In the genomic region with DNA sequence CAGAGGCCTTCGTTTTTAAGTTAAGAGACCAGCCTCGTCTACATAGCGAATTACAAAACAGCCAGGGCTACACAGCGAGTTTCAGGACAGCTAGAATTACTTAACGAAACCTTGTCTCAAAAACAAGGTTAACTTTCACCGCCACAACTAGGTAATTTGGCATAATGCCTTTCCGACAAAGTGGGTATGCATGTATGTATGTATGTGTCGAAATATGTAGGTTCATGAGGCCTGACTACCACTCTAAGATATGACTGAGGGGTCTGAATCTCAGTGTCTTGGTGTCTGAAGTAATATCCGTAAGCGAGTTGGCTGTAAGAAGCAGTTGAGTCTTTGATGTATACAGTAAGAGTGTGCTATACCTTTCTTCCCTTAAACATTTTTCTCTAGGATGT, we compare ENCODE assay signal across 8 mouse cellular contexts. TPM values are rescaled to one million over a fixed set of nuclear protein-coding genes. Genes with fewer than 3 reads are reported as not detected.
DNase-seq lines count a peak whose midpoint lies in the region; ATAC-seq and TF ChIP-seq lines count a peak whose summit lies in the region.

No protein-coding gene starts in this region.

- peaks cover 19% of the 10 kb centered on the region for H3K4me1 ChIP-seq in testis, adult 2 months (ENCODE audit: control insufficient read depth, insufficient read depth, low read length)
- peaks cover 26% of the 10 kb centered on the region for H3K4me1 ChIP-seq in limb, embryonic 15.5 days
- H3K4me1 ChIP-seq in stomach, postnatal 0 days (replicated peaks; ENCODE audit: control insufficient read depth, insufficient read depth), result 0 out of 2 replicates have a peak, but pooled peaks cover 5% of the 10 kb centered on the region

- H3K9ac ChIP-seq in limb, embryonic 15.5 days, result peak overlapping the region; percentile 92
- peak overlapping the region; percentile 93 for H3K9ac ChIP-seq in stomach, postnatal 0 days (ENCODE audit: low read length)

- no peak for DNase-seq in gastrocnemius, adult 2 months
- no peak for DNase-seq in gastrocnemius, postnatal 25 days
- no peak for DNase-seq in testis, postnatal 10 days (ENCODE audit: low spot score)
- no peak for DNase-seq in stomach, postnatal 0 days (ENCODE audit: low spot score)
- no peak for DNase-seq in gastrocnemius, postnatal 36 days
- DNase-seq in thymus, postnatal 25 days, result no peak

- H3K36me3 ChIP-seq in testis, adult 2 months (ENCODE audit: control insufficient read depth, insufficient read depth, low read length), result no peaks in the 10 kb centered on the region
- no peaks in the 10 kb centered on the region for H3K36me3 ChIP-seq in limb, embryonic 15.5 days
- H3K36me3 ChIP-seq in stomach, postnatal 0 days (ENCODE audit: control insufficient read depth, insufficient read depth, low read length), result no peaks in the 10 kb centered on the region

- intact Hi-C loops in gastrocnemius, adult 2 months (cut with DNase I), result no loop called here
- intact Hi-C loops in gastrocnemius, postnatal 36 days (cut with DNase I), result no loop called here

- no peak for ATAC-seq in limb, embryonic 15.5 days (ENCODE audit: insufficient number of reproducible peaks, low FRiP score, low TSS enrichment, low read depth)
- no peak for ATAC-seq in stomach, postnatal 0 days (ENCODE audit: low FRiP score, low TSS enrichment)

- no peaks in the 10 kb centered on the region for H3K27me3 ChIP-seq in testis, adult 2 months (ENCODE audit: control insufficient read depth, insufficient read depth, low read length)
- H3K27me3 ChIP-seq in limb, embryonic 15.5 days, result peaks cover 17% of the 10 kb centered on the region; the same call in 1 of the 2 replicates
- no peaks in the 10 kb centered on the region for H3K27me3 ChIP-seq in stomach, postnatal 0 days (ENCODE audit: control insufficient read depth, insufficient read depth, low read length)

- H3K27ac ChIP-seq in gastrocnemius, adult 2 months, result peak overlapping the region; percentile 92
- H3K27ac ChIP-seq in testis, adult 2 months (ENCODE audit: control insufficient read depth, insufficient read depth, low read depth, low read length), result no peak overlapping the region
- peak overlapping the region; percentile 80 for H3K27ac ChIP-seq in limb, embryonic 15.5 days
- H3K27ac ChIP-seq in stomach, postnatal 0 days (replicated peaks), result peak overlapping the region; percentile 89

- H3K4me2 ChIP-seq in limb, embryonic 15.5 days, result peak overlapping the region; percentile 63
- peak overlapping the region; percentile 86 for H3K4me2 ChIP-seq in stomach, postnatal 0 days (replicated peaks; ENCODE audit: low read depth)

- 23% methylated on average over 10 of the region's 10 CpGs for WGBS in limb, embryonic 15.5 days
- 23% methylated on average over 10 of the region's 10 CpGs for WGBS in stomach, postnatal 0 days

- TF ChIP-seq CTCF in gastrocnemius, adult 2 months (IDR thresholded peaks at IDR 0.05), result no peak
- no peak for TF ChIP-seq CTCF in testis, adult 2 months (IDR thresholded peaks at IDR 0.05; ENCODE audit: control insufficient read depth, insufficient read depth, insufficient replicate concordance, low read depth, low read length)
- TF ChIP-seq CTCF in stomach, postnatal 0 days (IDR thresholded peaks at IDR 0.05; ENCODE audit: low read depth), result no peak

- TF ChIP-seq POLR2A in testis, adult 2 months (IDR thresholded peaks at IDR 0.05; ENCODE audit: control insufficient read depth, low read depth, low read length), result no peak

- H3K9me3 ChIP-seq in limb, embryonic 15.5 days, result no peaks in the 10 kb centered on the region
- no peaks in the 10 kb centered on the region for H3K9me3 ChIP-seq in stomach, postnatal 0 days (ENCODE audit: control insufficient read depth, low read length)

- TF ChIP-seq EP300 in stomach, postnatal 0 days (optimal IDR thresholded peaks at IDR 0.05), result no peak

- peak overlapping the region; percentile 81 for H3K4me3 ChIP-seq in gastrocnemius, adult 2 months
- H3K4me3 ChIP-seq in testis, adult 2 months (ENCODE audit: control insufficient read depth, low read depth, low read length), result peak overlapping the region; percentile 90
- peak overlapping the region; percentile 93 for H3K4me3 ChIP-seq in limb, embryonic 15.5 days
- peak overlapping the region; percentile 89 for H3K4me3 ChIP-seq in stomach, postnatal 0 days (ENCODE audit: low read depth, low read length)

RNA-seq across cellular contexts. Expression of a gene that starts 2.7 kb away (rescaled TPM):
- 1 to 10 TPM; 1.5 to 1.7 TPM for total RNA-seq in gastrocnemius, adult 2 months (2021)
- 1 to 10 TPM in 1 of 2 experiments, under 1 TPM in 1; 0.97 to 1.1 TPM for total RNA-seq in gastrocnemius, postnatal 25 days (2021)
- polyA plus RNA-seq in testis, adult 2 months (2012; rRNA removed), result 61.7 and 61.8 TPM in 2 replicates
- 11.0 TPM in 2 replicates for polyA plus RNA-seq in limb, embryonic 15.5 days (2015; fragmentation: Nextera tagmentation; extraction: Ambion mirVana)
- polyA plus RNA-seq in stomach, postnatal 0 days (2015; fragmentation: Nextera tagmentation; extraction: Ambion mirVana), result 22.9 and 26.8 TPM in 2 replicates
- 1 to 10 TPM in 1 of 2 experiments, under 1 TPM in 1; 0.69 to 1.0 TPM for total RNA-seq in gastrocnemius, postnatal 36 days (2021)

RNA-seq across cellular contexts. Expression of a gene that starts 9.1 kb away (rescaled TPM):
- total RNA-seq in gastrocnemius, adult 2 months (2021), result 10 to 100 TPM; 17.6 to 20.3 TPM
- total RNA-seq in gastrocnemius, postnatal 25 days (2021), result 10 to 100 TPM; 17.2 to 17.4 TPM
- 83.2 and 90.6 TPM in 2 replicates for polyA plus RNA-seq in testis, adult 2 months (2012; rRNA removed)
- polyA plus RNA-seq in limb, embryonic 15.5 days (2015; fragmentation: Nextera tagmentation; extraction: Ambion mirVana), result 43.8 and 53.4 TPM in 2 replicates
- 15.9 and 18.3 TPM in 2 replicates for polyA plus RNA-seq in stomach, postnatal 0 days (2015; fragmentation: Nextera tagmentation; extraction: Ambion mirVana)
- 10 to 100 TPM; 15.3 to 19.7 TPM for total RNA-seq in gastrocnemius, postnatal 36 days (2021)

RNA-seq across cellular contexts. Expression of a gene that starts 10.1 kb away (rescaled TPM):
- 10 to 100 TPM; 31.1 to 36.5 TPM for total RNA-seq in gastrocnemius, adult 2 months (2021)
- total RNA-seq in gastrocnemius, postnatal 25 days (2021), result 10 to 100 TPM; 23.2 to 28.2 TPM
- 19.5 and 20.1 TPM in 2 replicates for polyA plus RNA-seq in testis, adult 2 months (2012; rRNA removed)
- polyA plus RNA-seq in limb, embryonic 15.5 days (2015; fragmentation: Nextera tagmentation; extraction: Ambion mirVana), result 63.3 and 63.7 TPM in 2 replicates
- polyA plus RNA-seq in stomach, postnatal 0 days (2015; fragmentation: Nextera tagmentation; extraction: Ambion mirVana), result 28.3 and 28.4 TPM in 2 replicates
- total RNA-seq in gastrocnemius, postnatal 36 days (2021), result 10 to 100 TPM; 23.0 to 29.8 TPM

RNA-seq across cellular contexts. Expression of a gene that starts 17.1 kb away (rescaled TPM):
- total RNA-seq in gastrocnemius, adult 2 months (2021), result 10 to 100 TPM; 26.1 to 29.1 TPM
- 10 to 100 TPM; 23.9 to 26.5 TPM for total RNA-seq in gastrocnemius, postnatal 25 days (2021)
- 44.4 and 44.5 TPM in 2 replicates for polyA plus RNA-seq in testis, adult 2 months (2012; rRNA removed)
- polyA plus RNA-seq in limb, embryonic 15.5 days (2015; fragmentation: Nextera tagmentation; extraction: Ambion mirVana), result 44.7 and 52.6 TPM in 2 replicates
- polyA plus RNA-seq in stomach, postnatal 0 days (2015; fragmentation: Nextera tagmentation; extraction: Ambion mirVana), result 37.1 and 39.7 TPM in 2 replicates
- 10 to 100 TPM; 24.8 to 27.3 TPM for total RNA-seq in gastrocnemius, postnatal 36 days (2021)

RNA-seq across cellular contexts. Expression of a gene that starts 55.1 kb away (rescaled TPM):
- total RNA-seq in gastrocnemius, adult 2 months (2021), result not detected
- not detected for total RNA-seq in gastrocnemius, postnatal 25 days (2021)
- polyA plus RNA-seq in testis, adult 2 months (2012; rRNA removed), result 0.16 TPM in 1 of 2 replicates, not detected in the other
- polyA plus RNA-seq in limb, embryonic 15.5 days (2015; fragmentation: Nextera tagmentation; extraction: Ambion mirVana), result not detected in 2 replicates
- polyA plus RNA-seq in stomach, postnatal 0 days (2015; fragmentation: Nextera tagmentation; extraction: Ambion mirVana), result not detected in 2 replicates
- not detected for total RNA-seq in gastrocnemius, postnatal 36 days (2021)
